Mouse (Mus musculus) kidney, adult 11 months (tissue): ENCODE data around the gene Rpap1.

Source experiments
- DNase-seq: peaks from one replicate; pipeline ENCODE4 v3.0.0; 2022

Gene Rpap1

DNA sequence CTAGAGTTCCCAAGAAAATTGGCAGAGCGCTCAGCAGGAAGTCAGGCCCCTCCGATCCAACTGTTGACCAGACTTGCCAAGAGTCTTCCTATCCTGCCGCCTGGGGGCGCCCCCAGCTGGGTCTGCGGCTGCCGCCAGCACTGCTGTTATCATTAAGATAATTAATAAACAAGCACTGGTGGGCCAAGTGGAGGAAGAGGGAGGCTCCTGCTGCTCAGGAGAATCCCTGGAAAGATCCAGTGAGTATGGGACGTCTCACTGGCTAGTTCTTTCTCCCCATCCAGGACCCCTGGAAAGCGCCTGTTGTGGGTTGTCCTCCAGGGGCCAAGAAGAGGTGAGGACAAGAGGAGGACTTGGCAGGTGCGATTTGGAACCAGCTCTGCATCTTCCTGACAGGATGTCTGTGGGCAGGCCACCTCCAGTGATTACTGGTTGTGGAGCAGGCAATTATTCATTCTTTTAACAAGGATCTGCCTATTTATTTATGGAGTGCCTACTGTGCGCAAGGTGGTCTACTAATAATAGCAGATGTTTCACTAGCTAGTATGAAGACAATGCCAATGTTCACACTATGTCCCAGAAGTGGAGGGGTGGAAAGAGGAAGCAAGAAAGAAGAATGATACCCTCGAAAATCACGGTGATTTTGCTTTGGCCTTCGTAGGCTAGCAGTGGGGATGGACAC, 11.1 kb upstream of the Rpap1 start:
- peak; percentile 24 for DNase-seq

GRCm38 (mm10) chr2:119797279-119797783, 10.0 kb upstream of the Rpap1 start, which contains the start of gene Tyro3:
Gene Tyro3, plus strand, starts transcription at chr2:119797733.
- no peak for DNase-seq

- DNase-seq = no peak
These were observed 2.7 kb upstream of the Rpap1 start for GRCm38 (mm10) chr2:119789996-119790395.

- DNase-seq = no peak
These were observed 20.1 kb downstream of the Rpap1 start for GRCm38 (mm10) chr2:119767246-119767645.

- DNase-seq = no peak
These were observed 23.4 kb downstream of the Rpap1 start for GRCm38 (mm10) chr2:119763924-119764323.

DNA sequence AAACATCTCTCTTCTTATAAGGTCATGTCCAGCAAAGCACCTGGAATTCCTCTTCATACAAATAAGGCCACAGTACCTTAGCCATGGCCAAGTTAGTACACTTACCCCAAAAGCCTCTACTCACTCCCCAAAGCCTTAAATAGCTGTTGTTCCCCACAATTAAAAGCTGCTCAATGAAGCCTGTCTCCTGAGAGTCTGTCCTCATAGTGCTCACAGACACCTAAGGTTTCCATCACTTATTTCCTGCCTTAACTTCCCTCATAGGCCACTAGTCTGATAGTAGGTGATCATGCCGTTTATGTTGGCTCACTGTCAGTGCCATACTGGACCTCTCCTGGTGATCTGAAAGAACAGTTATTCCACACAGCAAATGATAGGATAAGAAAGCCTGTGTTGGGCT, 25.1 kb downstream of the Rpap1 start:
- no peak for DNase-seq

GRCm38 (mm10) chr2:119760251-119760650, 27.1 kb downstream of the Rpap1 start, which contains the start of gene Ltk:
Gene Ltk, minus strand, starts transcription at chr2:119760431.
- no peak for DNase-seq

DNA sequence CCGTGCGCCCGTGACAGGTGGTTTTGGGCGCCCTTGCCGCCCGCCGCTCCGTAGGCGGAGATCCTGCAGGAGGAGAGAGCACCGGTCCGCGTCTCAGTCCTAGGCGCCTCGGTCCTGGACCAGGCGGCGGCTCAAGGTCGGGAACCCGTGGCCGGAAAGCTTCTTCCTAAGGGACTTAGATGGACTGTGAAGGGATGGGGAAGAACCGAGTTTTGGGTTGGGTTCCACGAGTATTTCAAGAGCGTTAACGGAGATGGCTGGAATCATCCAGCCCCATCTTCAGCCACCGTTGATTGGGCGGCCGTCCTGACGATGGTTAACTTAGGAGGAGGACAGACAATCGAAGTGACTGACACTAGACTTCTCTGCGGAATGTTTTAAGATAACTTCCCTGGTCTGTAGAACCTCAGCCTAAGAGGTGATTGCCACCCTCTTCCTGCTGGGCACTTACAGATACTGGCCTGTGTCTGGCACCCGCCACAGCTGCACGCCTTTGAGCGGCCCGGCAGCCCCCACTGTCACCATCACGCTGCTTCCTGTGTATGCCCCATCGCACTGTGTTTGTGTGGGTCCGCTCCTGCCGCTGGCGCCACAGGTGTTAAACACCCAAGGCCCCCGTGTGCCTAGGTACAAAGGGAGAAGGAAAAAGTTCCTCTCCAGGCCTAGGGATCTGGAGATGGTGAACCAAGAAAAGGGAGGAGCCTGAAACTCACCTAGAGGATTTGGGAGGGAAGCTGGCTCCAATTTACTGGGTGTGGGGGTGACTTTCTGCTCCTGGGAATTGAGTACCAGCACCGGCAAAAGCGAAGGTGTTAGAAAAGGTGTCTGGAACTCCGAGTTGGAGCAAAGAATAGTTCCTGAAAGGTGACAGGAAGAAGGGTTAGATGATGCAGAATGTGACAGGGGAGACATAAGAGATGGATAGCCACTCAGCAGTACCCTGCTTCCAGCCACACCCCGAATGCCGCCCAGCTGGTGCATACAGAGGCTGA, 28.2 kb downstream of the Rpap1 start:
- no peak for DNase-seq

DNA sequence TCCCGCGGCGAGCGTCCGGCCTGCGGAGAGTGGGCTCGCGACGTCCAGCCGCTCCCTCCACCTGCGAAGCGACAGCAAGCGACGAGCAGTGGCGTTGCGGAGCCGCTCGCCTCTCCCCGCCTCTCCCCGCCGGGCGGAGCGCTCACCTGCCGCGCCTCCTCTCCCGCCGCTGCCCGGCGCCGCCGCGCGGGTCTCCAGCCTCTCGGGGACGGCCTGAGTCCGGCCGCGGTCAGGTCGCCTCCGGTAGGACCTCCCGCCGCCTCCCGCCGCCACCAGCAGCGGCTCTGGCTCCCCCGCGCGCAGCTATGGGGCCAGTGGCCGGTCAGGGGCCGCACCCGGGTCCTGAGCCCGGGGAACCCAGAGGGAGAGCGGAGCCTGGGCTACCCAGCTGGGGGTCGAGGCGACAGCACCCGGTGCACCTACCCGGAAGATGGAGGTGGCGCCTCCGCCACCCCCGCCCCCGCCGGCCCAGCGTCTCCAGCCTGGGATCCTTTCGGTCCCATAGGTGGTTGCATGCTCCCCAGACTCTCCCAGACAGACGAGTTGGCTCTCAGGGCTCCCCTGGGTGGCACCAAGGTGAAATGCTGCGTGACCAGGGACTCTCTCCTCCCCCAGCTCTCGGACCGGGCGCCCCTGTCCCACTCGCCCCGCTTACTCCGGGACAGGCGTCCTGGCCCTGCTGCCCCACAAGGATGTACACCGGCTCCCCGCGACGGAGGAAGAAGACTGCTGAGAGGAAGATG, 29.1 kb downstream of the Rpap1 start:
- DNase-seq = peak; percentile 19

- DNase-seq = no peak
These were observed 29.7 kb downstream of the Rpap1 start for GRCm38 (mm10) chr2:119757601-119758100.

- DNase-seq = no peak
These were observed 38.1 kb downstream of the Rpap1 start for GRCm38 (mm10) chr2:119749260-119749659.

DNA sequence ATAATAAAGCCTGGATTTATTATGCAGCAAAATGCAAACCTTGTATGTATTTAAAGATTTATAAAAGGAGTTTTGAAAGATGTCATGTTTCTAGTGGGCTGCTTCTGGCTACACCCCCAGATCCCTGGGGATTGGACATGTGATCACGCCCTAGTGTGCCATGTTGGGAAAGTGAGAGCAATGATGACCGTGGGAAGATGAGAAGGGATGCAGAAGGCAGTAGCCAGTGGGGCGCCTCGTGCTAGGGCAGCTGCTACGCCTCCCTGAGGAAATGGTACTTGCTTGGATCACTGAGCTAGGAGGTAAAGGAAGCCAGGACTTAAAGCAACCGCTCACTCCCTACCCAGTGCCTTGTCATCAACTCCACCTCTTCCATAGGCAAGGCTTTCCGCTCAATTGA, 39.8 kb downstream of the Rpap1 start:
- no peak for DNase-seq

GRCm38 (mm10) chr2:119745281-119745680, 42.1 kb downstream of the Rpap1 start:
- no peak for DNase-seq

DNA sequence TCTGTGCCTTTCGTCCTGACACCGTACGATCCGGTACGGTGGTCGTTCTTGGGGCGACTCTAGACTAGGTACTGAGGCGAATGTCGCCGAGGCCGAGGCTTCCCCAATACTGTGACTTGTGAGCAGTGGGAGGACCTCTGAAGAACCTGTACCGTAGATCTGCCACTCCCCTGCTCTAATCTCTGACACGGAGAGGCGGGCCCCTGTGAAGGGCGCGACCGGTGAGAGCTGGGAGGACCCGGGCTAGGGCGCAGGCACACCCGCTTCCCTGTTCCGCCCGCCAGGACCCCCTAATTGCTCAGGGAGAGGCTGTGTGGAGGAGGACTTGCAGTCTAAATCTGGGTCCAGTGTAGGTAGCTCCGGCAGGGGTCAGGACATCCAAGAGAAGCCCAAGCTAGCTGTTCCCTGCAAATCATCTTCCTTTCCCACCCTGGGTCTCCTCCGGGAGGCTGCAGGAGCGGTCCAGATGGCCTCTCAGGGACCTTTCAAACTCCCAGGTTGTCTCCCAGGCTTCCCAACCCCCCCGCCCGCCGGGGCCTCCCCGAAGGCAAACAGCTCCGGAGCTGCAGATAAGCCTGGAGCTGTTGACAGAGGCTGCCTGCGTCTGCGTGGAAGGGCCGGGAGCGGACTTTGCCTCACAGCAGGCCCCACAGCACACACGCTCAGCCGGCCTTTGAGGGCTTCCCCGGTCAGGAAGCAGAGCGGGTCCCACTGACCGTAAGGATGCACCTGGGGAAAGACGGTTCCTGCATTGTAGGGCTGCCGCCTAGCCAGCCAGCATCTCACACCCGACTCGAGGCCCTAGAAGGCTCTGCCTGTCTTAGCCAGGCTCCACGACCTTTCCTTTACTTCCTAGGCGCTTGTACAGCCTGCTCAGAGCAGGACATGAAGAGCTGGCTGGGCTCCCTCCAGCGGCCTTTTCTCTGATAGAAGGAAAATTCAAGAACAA, 42.9 kb downstream of the Rpap1 start:
- no peak for DNase-seq

DNA sequence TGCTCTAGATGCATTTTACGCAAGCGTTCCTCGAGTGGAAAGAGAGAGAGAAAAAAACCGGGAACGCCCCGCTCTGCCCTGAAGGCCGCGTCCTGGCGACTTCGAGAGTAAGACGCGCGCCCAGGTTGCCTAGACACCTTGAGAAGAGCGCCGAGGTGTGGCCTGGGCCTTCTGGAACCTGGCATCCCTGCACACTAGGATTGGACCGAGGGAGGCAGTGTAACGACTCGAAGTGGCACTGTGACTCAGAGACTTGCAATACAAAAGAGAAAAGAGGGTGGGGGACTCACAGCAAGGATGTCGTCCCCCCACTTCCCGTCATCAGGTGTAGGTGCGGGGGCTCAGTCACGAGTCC, 43.6 kb downstream of the Rpap1 start:
- no peak for DNase-seq

GRCm38 (mm10) chr2:119743176-119743807, 44.0 kb downstream of the Rpap1 start:
- no peak for DNase-seq

GRCm38 (mm10) chr2:119742461-119743175, 44.7 kb downstream of the Rpap1 start:
- peak; percentile 9 for DNase-seq

DNA sequence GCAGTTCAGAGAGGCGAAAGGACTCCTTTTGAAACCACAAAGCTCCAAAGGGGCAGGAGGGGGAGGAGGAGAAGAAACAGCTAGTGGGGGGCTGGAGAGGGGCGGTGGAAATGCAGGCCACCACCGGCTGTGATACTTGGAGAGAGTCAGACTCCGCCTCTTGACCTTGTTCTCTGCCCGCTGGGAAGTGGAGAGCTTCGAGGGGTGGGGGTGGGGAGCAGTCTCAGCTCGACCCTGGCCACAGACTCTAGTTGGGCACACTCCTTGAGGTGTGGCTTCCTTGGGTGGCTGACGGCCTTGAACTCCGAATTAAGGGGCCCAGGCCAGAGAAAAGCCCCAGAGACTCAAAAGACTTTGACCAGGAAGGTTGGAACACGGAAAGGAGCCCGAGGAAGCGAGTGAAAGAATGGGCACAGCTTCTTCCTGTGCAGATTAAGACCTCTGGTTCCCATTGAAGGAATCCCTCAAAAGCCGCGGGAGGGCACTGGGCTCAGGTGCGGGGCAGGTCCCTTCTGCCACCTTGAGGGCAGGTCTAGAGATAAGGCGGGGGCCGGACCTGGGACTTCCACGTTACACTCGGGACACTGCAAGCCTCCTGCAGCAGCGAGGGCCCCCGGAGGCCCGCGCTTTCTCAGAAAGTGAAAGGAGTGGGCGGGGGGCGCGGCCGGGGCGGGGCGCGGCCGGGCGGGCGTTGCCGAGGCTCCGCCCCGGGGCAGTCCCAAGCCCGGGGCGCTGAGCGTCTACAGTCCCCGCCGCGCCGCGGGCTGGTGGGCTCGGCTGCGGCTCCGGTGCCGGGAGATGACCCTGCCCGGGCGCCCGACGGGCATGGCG, 45.5 kb downstream of the Rpap1 start, which contains the start of gene Itpka:
Gene Itpka (plus strand): TSS at position 757 of the 831 bp plus-strand sequence.
- peak; percentile 40 for DNase-seq

DNA sequence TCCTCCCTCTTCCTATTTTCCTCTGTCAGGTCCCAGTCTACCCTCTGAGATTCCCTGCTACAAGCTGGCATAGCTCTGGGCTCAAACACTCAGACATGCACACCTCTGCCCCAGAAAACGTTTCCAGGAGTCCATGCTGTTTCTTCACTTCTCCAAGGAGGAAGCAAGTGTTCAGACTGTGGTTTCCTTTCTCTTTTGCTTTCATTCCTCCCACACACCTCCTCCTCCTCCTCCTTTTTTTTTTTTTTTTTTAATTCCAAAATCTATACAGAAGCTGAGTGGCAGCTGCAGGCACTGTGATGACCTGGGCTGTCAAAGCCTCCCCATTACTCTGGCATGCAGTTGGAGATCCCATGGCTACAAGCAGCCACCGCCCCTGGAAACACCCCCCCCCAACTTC, 46.8 kb downstream of the Rpap1 start:
- DNase-seq = no peak
